Mouse (Mus musculus) erythroblast, embryonic 14.5 days (primary cell): ENCODE data around the gene Cbr4.

ENCODE experiments used
- GATA1 ChIP-seq: IDR thresholded peaks from 2 replicates; pipeline ENCODE4 v1.6.1; 2012; ENCODE audit warnings: low read length, inconsistent platforms, mixed read lengths
- TAL1 ChIP-seq: IDR thresholded peaks from 3 replicates; pipeline ENCODE4 v1.6.1; 2012; ENCODE audit warnings: low read length, inconsistent platforms, mixed read lengths

DNA sequence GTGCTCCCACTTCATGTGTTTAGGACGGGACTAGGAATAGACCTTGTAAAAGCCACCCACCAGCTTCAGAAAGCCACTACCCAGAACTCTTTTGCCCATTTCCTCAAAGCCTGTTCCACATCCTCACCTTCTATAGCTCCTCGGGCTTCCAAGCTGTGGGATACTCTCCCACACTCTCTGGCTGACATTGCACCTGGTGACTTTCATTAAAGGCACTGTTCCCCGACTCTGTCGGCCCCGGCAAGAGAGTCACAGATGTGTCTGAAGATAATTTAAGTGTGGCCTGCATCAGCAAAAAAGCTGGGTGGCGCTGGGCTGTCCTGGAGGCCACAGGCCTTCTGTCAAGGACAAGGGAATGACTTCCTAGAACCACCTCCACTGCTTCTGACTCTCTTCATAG, 64.7 kb downstream of the Cbr4 start:
- TF ChIP-seq TAL1, result no peak
- no peak for TF ChIP-seq GATA1
